Mouse (Mus musculus) MEL (cell line): Measurements from ENCODE around the gene Tcirg1. TPM values are rescaled to one million over a fixed set of nuclear protein-coding genes. Genes with fewer than 3 reads are reported as not detected.

Experiments used
- DNase-seq: peaks from one replicate; pipeline ENCODE4 v3.0.0; 2011; ENCODE audit warnings: low read depth, low spot score
- H3K27ac ChIP-seq: 2 replicates; pipeline ENCODE4 v1.5.1; 2012; ENCODE audit warnings: low read depth, mild to moderate bottlenecking, control low read depth, low read length, moderate library complexity; ENCODE audit not compliant: control insufficient read depth
- H3K27me3 ChIP-seq, 2 experiments: fragments of 150-350 bp in 1 of 2; sonication (generic) in 1 of 2; 2 replicates each; pipeline ENCODE4 v1.6.1; 2012; ENCODE audit warnings: low read length in 2 of 2, mild to moderate bottlenecking in 2 of 2, improper control_type of control experiment in 1 of 2, moderate library complexity in 1 of 2; ENCODE audit not compliant: insufficient read depth in 2 of 2, control insufficient read depth in 1 of 2
- H3K36me3 ChIP-seq, 2 experiments: 2 replicates each; pipeline ENCODE4 v1.6.1; 2012 to 2014; ENCODE audit warnings: low read length in 2 of 2, improper control_type of control experiment in 1 of 2, inconsistent platforms in 1 of 2, mild to moderate bottlenecking in 1 of 2; ENCODE audit not compliant: insufficient read depth in 2 of 2, control insufficient read depth in 1 of 2
- H3K4me1 ChIP-seq, 2 experiments: fragments of 150-350 bp in 1 of 2; sonication (generic) in 1 of 2; 2 replicates each; pipeline ENCODE4 v1.6.1; 2012; ENCODE audit warnings: low read length in 2 of 2, improper control_type of control experiment in 1 of 2, mild to moderate bottlenecking in 1 of 2; ENCODE audit not compliant: insufficient read depth in 2 of 2, control insufficient read depth in 1 of 2
- H3K4me3 ChIP-seq, 2 experiments: fragments of 150-350 bp in 1 of 2; sonication (generic) in 1 of 2; 2 replicates each; pipeline ENCODE4 v1.5.1; 2012; ENCODE audit warnings: low read depth in 2 of 2, low read length in 2 of 2, mild to moderate bottlenecking in 2 of 2, moderate library complexity in 2 of 2, control low read depth in 1 of 2, improper control_type of control experiment in 1 of 2; ENCODE audit not compliant: control insufficient read depth in 1 of 2, insufficient read depth in 1 of 2
- H3K79me2 ChIP-seq: 2 replicates; pipeline ENCODE4 v1.6.1; 2012; ENCODE audit warnings: mild to moderate bottlenecking, low read length, moderate library complexity; ENCODE audit not compliant: control insufficient read depth, poor library complexity, insufficient read depth
- H3K9ac ChIP-seq: 2 replicates; pipeline ENCODE4 v1.6.1; 2012; ENCODE audit warnings: low read depth, mild to moderate bottlenecking, control low read depth, low read length, moderate library complexity; ENCODE audit not compliant: control insufficient read depth, poor library complexity, severe bottlenecking
- H3K9me3 ChIP-seq: fragments of 150-350 bp; sonication (generic); replicated peaks from 2 replicates; pipeline ENCODE4 v1.6.1; 2012; ENCODE audit warnings: mild to moderate bottlenecking, low read length, improper control_type of control experiment, moderate library complexity; ENCODE audit not compliant: insufficient read depth
- CHD1 ChIP-seq: IDR thresholded peaks from 2 replicates; pipeline ENCODE4 v1.6.1; 2012; ENCODE audit warnings: low read depth, mild to moderate bottlenecking, inconsistent platforms, low read length, improper control_type of control experiment
- CHD2 ChIP-seq: IDR thresholded peaks from 2 replicates; pipeline ENCODE4 v1.6.1; 2011; ENCODE audit warnings: low read length, improper control_type of control experiment
- E2F4 ChIP-seq: IDR thresholded peaks from 2 replicates; pipeline ENCODE4 v1.6.1; 2011; ENCODE audit warnings: low read depth, low read length, improper control_type of control experiment, borderline replicate concordance
- ELF1 ChIP-seq: IDR thresholded peaks from 2 replicates; pipeline ENCODE4 v1.6.1; 2014; ENCODE audit warnings: low read depth, mild to moderate bottlenecking, inconsistent platforms, low read length, improper control_type of control experiment, moderate library complexity
- EP300 ChIP-seq, 2 experiments: IDR thresholded peaks; 2 replicates each; pipeline ENCODE4 v1.6.1; 2011; ENCODE audit warnings: improper control_type of control experiment in 2 of 2, low read length in 2 of 2, low read depth in 1 of 2, mild to moderate bottlenecking in 1 of 2
- ETS1 ChIP-seq: IDR thresholded peaks from 2 replicates; pipeline ENCODE4 v1.6.1; 2012; ENCODE audit warnings: low read depth, mild to moderate bottlenecking, inconsistent platforms, low read length, improper control_type of control experiment, moderate library complexity
- HCFC1 ChIP-seq: IDR thresholded peaks from 2 replicates; pipeline ENCODE4 v1.6.1; 2012; ENCODE audit warnings: low read depth, mild to moderate bottlenecking, inconsistent platforms, low read length, improper control_type of control experiment, moderate library complexity
- JUND ChIP-seq: IDR thresholded peaks from 2 replicates; pipeline ENCODE4 v1.6.1; 2011; ENCODE audit warnings: low read depth, mild to moderate bottlenecking, improper control_type of control experiment, low read length
- MAX ChIP-seq: IDR thresholded peaks from 2 replicates; pipeline ENCODE4 v1.6.1; 2011; ENCODE audit warnings: low read length, improper control_type of control experiment
- MAZ ChIP-seq: IDR thresholded peaks from 2 replicates; pipeline ENCODE4 v1.6.1; 2012; ENCODE audit warnings: low read depth, mild to moderate bottlenecking, inconsistent platforms, low read length, improper control_type of control experiment
- MEF2A ChIP-seq: IDR thresholded peaks from 2 replicates; pipeline ENCODE4 v1.6.1; 2014; ENCODE audit warnings: low read depth, mild to moderate bottlenecking, inconsistent platforms, low read length, improper control_type of control experiment; ENCODE audit not compliant: poor library complexity, insufficient replicate concordance, severe bottlenecking; ENCODE audit errors: extremely low read depth
- MYB ChIP-seq: IDR thresholded peaks from 2 replicates; pipeline ENCODE4 v1.6.1; 2011; ENCODE audit warnings: mild to moderate bottlenecking, low read depth, low read length, improper control_type of control experiment
- NELFE ChIP-seq: IDR thresholded peaks from 2 replicates; pipeline ENCODE4 v1.6.1; 2011; ENCODE audit warnings: low read depth, low read length, improper control_type of control experiment
- NRF1 ChIP-seq: IDR thresholded peaks from 2 replicates; pipeline ENCODE4 v1.6.1; 2014; ENCODE audit warnings: low read depth, mild to moderate bottlenecking, inconsistent platforms, low read length, improper control_type of control experiment, moderate library complexity; ENCODE audit not compliant: poor library complexity, insufficient read depth, severe bottlenecking
- POLR2A ChIP-seq, 2 experiments: IDR thresholded peaks; 2 replicates each; pipeline ENCODE4 v1.6.1; 2011 to 2012; ENCODE audit warnings: low read length in 2 of 2, mild to moderate bottlenecking in 2 of 2, control low read depth in 1 of 2, improper control_type of control experiment in 1 of 2, low read depth in 1 of 2, moderate library complexity in 1 of 2; ENCODE audit not compliant: control insufficient read depth in 1 of 2, insufficient read depth in 1 of 2, poor library complexity in 1 of 2
- POLR2AphosphoS5 ChIP-seq: IDR thresholded peaks from 2 replicates; pipeline ENCODE4 v1.6.1; 2012; ENCODE audit warnings: low read depth, borderline replicate concordance, mild to moderate bottlenecking, inconsistent platforms, low read length, moderate library complexity, mixed read lengths
- RAD21 ChIP-seq: IDR thresholded peaks from 2 replicates; pipeline ENCODE4 v1.6.1; 2011; ENCODE audit warnings: mild to moderate bottlenecking, low read depth, low read length, improper control_type of control experiment
- RCOR1 ChIP-seq: IDR thresholded peaks from 2 replicates; pipeline ENCODE4 v1.6.1; 2012; ENCODE audit warnings: low read depth, mild to moderate bottlenecking, inconsistent platforms, low read length, improper control_type of control experiment
- SIN3A ChIP-seq: IDR thresholded peaks from 2 replicates; pipeline ENCODE4 v1.6.1; 2012; ENCODE audit warnings: low read length, improper control_type of control experiment, inconsistent platforms
- TAL1 ChIP-seq: IDR thresholded peaks from 2 replicates; pipeline ENCODE4 v1.6.1; 2012; ENCODE audit warnings: mild to moderate bottlenecking, inconsistent platforms, low read length, moderate library complexity, mixed read lengths
- TBP ChIP-seq: IDR thresholded peaks from 2 replicates; pipeline ENCODE4 v1.8.0; 2011; ENCODE audit warnings: low read depth, low read length, improper control_type of control experiment
- UBTF ChIP-seq: IDR thresholded peaks from 2 replicates; pipeline ENCODE4 v1.6.1; 2012; ENCODE audit warnings: low read depth, mild to moderate bottlenecking, inconsistent platforms, low read length, improper control_type of control experiment, moderate library complexity, borderline replicate concordance; ENCODE audit not compliant: insufficient read depth
- USF2 ChIP-seq, 2 experiments: IDR thresholded peaks; 2 replicates each; pipeline ENCODE4 v1.6.1; 2011 to 2012; ENCODE audit warnings: improper control_type of control experiment in 2 of 2, low read length in 2 of 2, borderline replicate concordance in 1 of 2, inconsistent platforms in 1 of 2, low read depth in 1 of 2, mild to moderate bottlenecking in 1 of 2; ENCODE audit not compliant: insufficient read depth in 1 of 2
- ZC3H11A ChIP-seq: IDR thresholded peaks from 2 replicates; pipeline ENCODE4 v1.6.1; 2012; ENCODE audit warnings: low read depth, mild to moderate bottlenecking, inconsistent platforms, low read length, improper control_type of control experiment
- polyA plus RNA-seq, 2 experiments: library from polyadenylated mRNA; stranded (reverse) in 1 of 2; unstranded in 1 of 2; fragments of >175 nt in 1 of 2; fragments of >200 nt in 1 of 2; gene quantifications; 2 replicates each; pipeline versions ENCODE4 v1.2.1 to v1.2.4; 2012; ENCODE audit warnings: low replicate concordance in 2 of 2, low read depth in 1 of 2; ENCODE audit not compliant: insufficient read length in 2 of 2, insufficient read depth in 1 of 2, missing spikeins in 1 of 2
- total RNA-seq: library from RNA; depleted of rRNA; stranded (reverse); fragments of 300-350 nt; gene quantifications from 2 replicates; pipeline ENCODE4 v1.2.3, GENCODE M21; 2012

Tcirg1 gene
- total and polyA plus RNA-seq, 3 experiments: 21.4 to 32.6 TPM; not detected in 1

DNA sequence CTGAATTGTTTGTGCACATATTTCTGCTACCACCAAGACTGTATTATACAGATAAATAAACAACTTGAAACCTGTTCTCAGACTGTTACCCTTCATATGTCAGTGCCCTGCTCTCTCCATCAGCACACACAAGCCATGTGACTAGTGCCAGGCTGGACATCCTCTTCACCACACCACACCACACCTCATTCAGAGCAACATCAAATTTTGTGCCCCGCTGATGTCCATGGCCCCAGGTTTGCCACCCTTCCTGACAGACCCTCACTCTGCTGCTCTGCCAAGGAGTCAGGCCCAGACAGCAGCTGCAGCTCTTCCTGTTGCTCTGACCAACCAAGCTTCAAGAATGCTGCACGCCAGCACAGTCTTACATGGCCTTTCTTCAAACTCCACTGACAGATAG, 12.6 kb downstream of the Tcirg1 start:
- Histone ChIP-seq H3K4me3 (no peak overlapping the region), H3K27me3 (no peaks in the 10 kb centered on the region), H3K9me3 (no peaks in the 10 kb centered on the region), H3K27ac (no peak overlapping the region), H3K9ac (no peak overlapping the region), H3K4me1 (no peaks in the 10 kb centered on the region), H3K36me3 (no peaks in the 10 kb centered on the region; a peak in 2 of 4 replicates), H3K79me2 (no peaks in the 10 kb centered on the region)
- DNase-seq: no peak
- TF ChIP-seq POLR2A (IDR thresholded peaks at IDR 0.05; ENCODE audit: control insufficient read depth in 1 of 2, insufficient read depth in 1 of 2, low read depth in 1 of 2, low read length in 2 of 2, poor library complexity in 1 of 2) (no peak), RCOR1 (no peak), MYB (no peak), ETS1 (no peak), ZC3H11A (no peak), E2F4 (no peak), TBP (no peak), ELF1 (no peak), TAL1 (no peak), NRF1 (no peak), MAX (no peak), CHD2 (no peak), JUND (no peak), UBTF (no peak), NELFE (no peak), SIN3A (no peak), RAD21 (no peak), EP300 (IDR thresholded peaks at IDR 0.05; ENCODE audit: low read depth in 1 of 2, low read length in 2 of 2) (no peak), POLR2AphosphoS5 (no peak), MAZ (no peak)

DNA sequence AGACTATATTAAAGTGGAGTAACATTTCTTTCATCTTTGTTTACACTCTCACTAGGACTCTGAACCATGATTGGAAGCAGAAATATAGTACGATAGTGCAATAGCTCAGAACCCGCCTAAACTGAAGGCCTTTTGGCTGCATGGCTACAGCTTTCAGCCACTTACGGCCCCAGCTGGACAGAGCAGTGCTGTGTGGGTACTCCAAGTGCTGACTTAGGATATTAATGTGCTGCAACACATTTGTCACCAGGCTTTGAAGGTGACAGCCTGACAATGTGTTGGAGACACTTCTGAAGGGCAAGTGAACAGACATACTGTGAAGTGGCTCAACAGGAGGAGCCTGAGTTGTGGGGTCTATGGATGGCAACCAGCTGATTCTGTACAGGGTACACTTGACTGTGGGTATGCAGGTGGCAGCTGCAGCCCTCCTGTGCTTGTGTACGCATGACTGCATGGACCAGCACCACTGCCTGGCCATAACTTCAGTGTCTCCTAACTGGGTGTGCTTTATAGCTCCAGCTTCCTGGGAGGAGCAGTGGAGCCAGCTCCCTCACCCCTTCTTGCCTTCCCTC, 13.3 kb downstream of the Tcirg1 start:
- Histone ChIP-seq H3K79me2 (no peaks in the 10 kb centered on the region), H3K9me3 (no peaks in the 10 kb centered on the region), H3K4me1 (no peaks in the 10 kb centered on the region), H3K4me3 (no peak overlapping the region), H3K36me3 (no peaks in the 10 kb centered on the region; a peak in 2 of 4 replicates), H3K27me3 (no peaks in the 10 kb centered on the region), H3K27ac (no peak overlapping the region), H3K9ac (no peak overlapping the region)
- no peak for DNase-seq
- TF ChIP-seq ELF1 (no peak), RCOR1 (no peak), TBP (no peak), MEF2A (no peak), HCFC1 (no peak), CHD1 (no peak), E2F4 (no peak), USF2 (IDR thresholded peaks at IDR 0.05; ENCODE audit: borderline replicate concordance in 1 of 2, insufficient read depth in 1 of 2, low read depth in 1 of 2, low read length in 2 of 2) (no peak), MAZ (no peak)
